Mouse (Mus musculus) retina, postnatal 7 days (tissue): ENCODE measurements around the gene Auts2.

ENCODE experiments used
- DNase-seq: peaks from one replicate; pipeline ENCODE4 v3.0.0-alpha.2; 2012; ENCODE audit warnings: low read depth, low spot score

The Auts2 gene

GRCm38 (mm10) chr5:131531744-131532552 is 1011.2 kb downstream of the Auts2 start:
- no peak for DNase-seq

- no peak for DNase-seq
Observed at GRCm38 (mm10) chr5:131530828-131531227, 1012.3 kb downstream of the Auts2 start.

GRCm38 (mm10) chr5:131526666-131527065 is 1016.5 kb downstream of the Auts2 start:
- no peak for DNase-seq

- DNase-seq = no peak
Observed at GRCm38 (mm10) chr5:131524900-131525465, 1018.2 kb downstream of the Auts2 start.

- no peak for DNase-seq
Observed at GRCm38 (mm10) chr5:131519560-131519959, 1023.6 kb downstream of the Auts2 start.

GRCm38 (mm10) chr5:131517677-131518076 is 1025.5 kb downstream of the Auts2 start:
- no peak for DNase-seq

- no peak for DNase-seq
Observed at GRCm38 (mm10) chr5:131515707-131516407, 1027.3 kb downstream of the Auts2 start.

- DNase-seq = no peak
Observed at GRCm38 (mm10) chr5:131513753-131514152, 1029.4 kb downstream of the Auts2 start.

GRCm38 (mm10) chr5:131512617-131513016 is 1030.5 kb downstream of the Auts2 start:
- DNase-seq = no peak

GRCm38 (mm10) chr5:131510659-131511058 is 1032.5 kb downstream of the Auts2 start:
- DNase-seq = no peak

- no peak for DNase-seq
Observed at GRCm38 (mm10) chr5:131509315-131509714, 1033.8 kb downstream of the Auts2 start.

GRCm38 (mm10) chr5:131498865-131499264 is 1044.3 kb downstream of the Auts2 start:
- DNase-seq = no peak

- no peak for DNase-seq
Observed at GRCm38 (mm10) chr5:131496517-131497216, 1046.5 kb downstream of the Auts2 start.

- no peak for DNase-seq
Observed at GRCm38 (mm10) chr5:131494564-131494963, 1048.6 kb downstream of the Auts2 start.

- DNase-seq = no peak
Observed at GRCm38 (mm10) chr5:131492535-131492934, 1050.6 kb downstream of the Auts2 start.

GRCm38 (mm10) chr5:131491843-131492242 is 1051.3 kb downstream of the Auts2 start:
- DNase-seq = no peak

GRCm38 (mm10) chr5:131490811-131491210 is 1052.3 kb downstream of the Auts2 start:
- no peak for DNase-seq

- DNase-seq = no peak
Observed at GRCm38 (mm10) chr5:131489846-131490245, 1053.3 kb downstream of the Auts2 start.

- no peak for DNase-seq
Observed at GRCm38 (mm10) chr5:131486527-131486926, 1056.6 kb downstream of the Auts2 start.

- no peak for DNase-seq
Observed at GRCm38 (mm10) chr5:131475278-131475677, 1067.9 kb downstream of the Auts2 start.

GRCm38 (mm10) chr5:131468609-131469008 is 1074.5 kb downstream of the Auts2 start:
- DNase-seq = no peak

GRCm38 (mm10) chr5:131466131-131466530 is 1077.0 kb downstream of the Auts2 start:
- no peak for DNase-seq
